Mouse (Mus musculus) thymus, adult 2 months (tissue): ENCODE measurements around the gene Tmco4.

Experiments used
- CTCF ChIP-seq: fragments of 200-500 bp; IDR thresholded peaks from 2 replicates; pipeline ENCODE4 v1.5.1; 2012; ENCODE audit warnings: mild to moderate bottlenecking, control low read depth, low read length, moderate library complexity, borderline replicate concordance; ENCODE audit not compliant: control insufficient read depth, poor library complexity, insufficient read depth; ENCODE audit errors: extremely low read depth
- POLR2A ChIP-seq: fragments of 200-500 bp; IDR thresholded peaks from 2 replicates; pipeline ENCODE4 v1.6.1; 2012; ENCODE audit warnings: mild to moderate bottlenecking, low read length, control low read depth, moderate library complexity; ENCODE audit not compliant: control insufficient read depth, poor library complexity, insufficient read depth; ENCODE audit errors: extremely low read depth

- TF ChIP-seq CTCF (no peak), POLR2A (no peak)
These were observed 59.8 kb downstream of the Tmco4 start for GRCm38 (mm10) chr4:139032521-139032920.
